Mouse (Mus musculus): ENCODE results near the gene A830018L16Rik.
"Not testable (repeated sequence)": the region's sequence is repeated elsewhere in the genome, so short reads cannot be mapped to it uniquely, and the experiment has no call there.

A830018L16Rik gene

DNA sequence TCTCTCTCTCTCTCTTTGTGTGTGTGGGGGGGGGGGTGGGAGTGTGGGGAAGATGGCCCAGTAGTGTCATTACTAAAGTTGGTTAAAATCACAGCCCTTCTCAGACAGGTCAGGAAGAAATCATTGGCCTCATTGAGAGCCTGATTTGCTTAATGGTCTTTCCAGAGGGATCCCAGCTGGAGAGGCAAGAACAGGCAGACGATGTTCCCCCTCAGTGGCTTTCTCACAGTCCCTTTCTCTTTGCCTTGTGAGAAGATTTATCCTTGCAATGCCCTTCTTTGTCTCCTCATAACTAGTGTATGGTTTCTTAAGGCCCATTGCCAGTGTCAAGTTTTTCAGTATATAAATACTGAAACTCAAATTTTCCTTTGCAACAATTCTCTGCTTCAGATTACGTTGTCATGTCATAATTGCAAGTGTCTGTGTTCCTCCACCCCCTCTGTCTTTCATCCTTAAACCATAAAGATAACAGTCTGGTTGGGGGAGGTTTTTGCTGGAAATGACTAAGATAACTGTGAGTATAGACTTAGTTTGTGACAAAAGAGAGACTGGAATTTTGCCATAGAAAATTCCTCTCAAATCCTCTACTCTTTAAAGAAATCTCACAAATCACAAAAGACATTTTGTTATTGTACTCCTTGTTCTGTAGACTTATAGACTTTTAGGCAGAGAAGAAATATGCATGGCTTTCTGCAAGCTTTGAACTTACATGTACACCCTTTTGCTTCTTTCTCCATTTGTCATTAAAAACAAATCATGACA is 595.1 kb downstream of the A830018L16Rik start:
- peak; percentile 8 for DNase-seq

- DNase-seq: no peak
These were observed 595.6 kb downstream of the A830018L16Rik start for GRCm38 (mm10) chr1:12009551-12009846.

DNA sequence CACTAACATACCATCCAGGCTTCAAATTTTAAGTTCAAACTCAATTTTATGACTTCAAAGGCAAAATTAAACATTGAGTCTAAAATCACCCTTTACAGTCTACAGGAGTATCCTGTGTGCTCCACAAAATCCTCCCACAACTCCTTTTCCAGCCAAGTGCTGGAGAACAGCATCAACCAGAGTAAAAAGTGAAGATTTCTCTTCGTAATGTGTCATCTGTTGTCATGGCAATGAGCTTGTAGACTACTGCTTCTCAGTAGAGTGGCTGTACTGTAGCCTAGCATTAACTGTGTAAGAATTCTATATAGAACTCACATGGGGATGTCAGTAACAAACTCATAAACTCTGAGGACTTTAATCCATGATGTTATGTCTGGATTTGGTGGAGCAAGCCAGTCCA is 596.7 kb downstream of the A830018L16Rik start:
- DNase-seq: peak; percentile 71

DNA sequence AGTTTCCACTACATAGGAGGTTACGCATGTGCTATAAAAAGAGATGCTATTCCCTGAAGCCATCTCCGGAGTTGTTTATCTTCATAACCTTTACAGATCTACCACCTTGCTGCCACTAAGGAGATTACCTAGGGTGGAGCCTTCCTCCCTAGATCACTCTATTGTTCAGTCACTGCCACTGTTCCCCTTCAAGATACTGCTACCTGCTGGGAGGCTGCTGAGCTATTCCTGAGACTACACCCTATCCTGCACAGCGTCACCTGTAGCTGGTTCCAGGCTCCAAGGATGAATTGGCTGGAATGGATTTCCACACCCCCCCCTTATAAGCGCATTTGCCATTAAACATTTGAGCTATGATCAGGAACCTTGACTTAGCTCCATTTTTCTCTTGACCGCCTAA is 606.7 kb downstream of the A830018L16Rik start:
- DNase-seq: not testable (repeated sequence)
